Mouse (Mus musculus) retina, postnatal 1 day (tissue): ENCODE data around the gene Eif1b.
"Not testable (repeated sequence)": the region's sequence is repeated elsewhere in the genome, so short reads cannot be mapped to it uniquely, and the experiment has no call there.

Experiments used
- DNase-seq: peaks from one replicate; pipeline ENCODE4 v3.0.0-alpha.2; 2012

The Eif1b gene

GRCm38 (mm10) chr9:120527270-120527669 is 35.2 kb downstream of the Eif1b start:
- DNase-seq = no peak

- no peak for DNase-seq
These were observed 35.9 kb downstream of the Eif1b start for GRCm38 (mm10) chr9:120527919-120528318.

GRCm38 (mm10) chr9:120528815-120529510 is 36.9 kb downstream of the Eif1b start:
- no peak for DNase-seq

- no peak for DNase-seq
These were observed 38.4 kb downstream of the Eif1b start for GRCm38 (mm10) chr9:120530471-120530870.

GRCm38 (mm10) chr9:120532062-120532461 is 40.0 kb downstream of the Eif1b start:
- no peak for DNase-seq

- DNase-seq = no peak
These were observed 40.7 kb downstream of the Eif1b start for GRCm38 (mm10) chr9:120532691-120533090.

GRCm38 (mm10) chr9:120533446-120533950 is 41.5 kb downstream of the Eif1b start:
- DNase-seq = not testable (repeated sequence)

GRCm38 (mm10) chr9:120539662-120540251 is 47.7 kb downstream of the Eif1b start, which contains the start of gene Entpd3:
Gene Entpd3 (plus strand): TSS chr9:120539818.
- peak; percentile 37 for DNase-seq

GRCm38 (mm10) chr9:120541411-120541810 is 49.4 kb downstream of the Eif1b start:
- no peak for DNase-seq

GRCm38 (mm10) chr9:120542241-120542640 is 50.2 kb downstream of the Eif1b start:
- no peak for DNase-seq
